Mouse (Mus musculus): ENCODE measurements at regions not wholly inside any gene's neighbourhood (a gene's known extent, or its start where the extent isn't known, plus 50 kb on each side); places are given as distances from the start of the nearest gene placed in this dataset.

- H3K4me3 ChIP-seq = no peak overlapping the region
- no peak for DNase-seq (ENCODE audit: extremely low spot score in 1 of 2, low spot score in 2 of 2)
- intact Hi-C loops (cut with DNase I) = no loop called here
- TF ChIP-seq CTCF (IDR thresholded peaks at IDR 0.05) = no peak
- no peak overlapping the region for H3K27ac ChIP-seq
Observed at GRCm38 (mm10) chr3:10523359-10523758, 187.9 kb upstream of the Gm38303 start.

- Histone ChIP-seq H3K27ac (no peak overlapping the region), H3K4me3 (no peak overlapping the region)
- intact Hi-C loops (cut with DNase I) = no loop called here
- TF ChIP-seq CTCF (IDR thresholded peaks at IDR 0.05) = no peak
- DNase-seq (ENCODE audit: extremely low spot score in 1 of 2, low spot score in 2 of 2) = no peak
Observed at GRCm38 (mm10) chr3:10512186-10512585, 176.7 kb upstream of the Gm38303 start.

GRCm38 (mm10) chr3:10511376-10511775, 175.9 kb upstream of the Gm38303 start:
- Histone ChIP-seq H3K27ac (no peak overlapping the region), H3K4me3 (no peak overlapping the region)
- DNase-seq (ENCODE audit: extremely low spot score in 1 of 2, low spot score in 2 of 2) = peak; percentile 15 to 18
- intact Hi-C loops (cut with DNase I) = no loop called here
- no peak; the same call in 1 of the 2 replicates for TF ChIP-seq CTCF (IDR thresholded peaks at IDR 0.05)

All from left cerebral cortex, adult 2 months (tissue).